Mouse (Mus musculus): ENCODE measurements around the gene Ppp2r2c. TPM values are rescaled to one million over a fixed set of nuclear protein-coding genes. Genes with fewer than 3 reads are reported as not detected.

Gene Ppp2r2c
- total RNA-seq, 1 experiment from 2014 or later, result 6.5 TPM

GRCm38 (mm10) chr5:36979631-36980030 is 111.3 kb downstream of the Ppp2r2c start:
- no peak for DNase-seq

- DNase-seq, result peak; percentile 38
These were observed 114.0 kb downstream of the Ppp2r2c start for GRCm38 (mm10) chr5:36982271-36982670.

GRCm38 (mm10) chr5:36986617-36987016 is 118.3 kb downstream of the Ppp2r2c start:
- no peak for DNase-seq

GRCm38 (mm10) chr5:36988124-36988780 is 119.9 kb downstream of the Ppp2r2c start:
- DNase-seq, result no peak

GRCm38 (mm10) chr5:36988781-36989624 is 120.7 kb downstream of the Ppp2r2c start, which contains the start of gene Wfs1:
Wfs1 (minus strand) TSS chr5:36989205.
- peak; percentile 98 for DNase-seq

GRCm38 (mm10) chr5:36989625-36989977 is 121.3 kb downstream of the Ppp2r2c start:
- no peak for DNase-seq

GRCm38 (mm10) chr5:36990196-36990595 is 121.9 kb downstream of the Ppp2r2c start:
- no peak for DNase-seq

GRCm38 (mm10) chr5:36990631-36991350 is 122.5 kb downstream of the Ppp2r2c start:
- DNase-seq, result no peak

GRCm38 (mm10) chr5:36996410-36996809 is 128.1 kb downstream of the Ppp2r2c start:
- no peak for DNase-seq

GRCm38 (mm10) chr5:36997996-36998395 is 129.7 kb downstream of the Ppp2r2c start:
- DNase-seq, result no peak

- no peak for DNase-seq
These were observed 132.7 kb downstream of the Ppp2r2c start for GRCm38 (mm10) chr5:37001002-37001401.

GRCm38 (mm10) chr5:37002001-37002400 is 133.7 kb downstream of the Ppp2r2c start:
- DNase-seq, result peak; percentile 84

Other genes with a start within 250 kb of the Ppp2r2c start
- gene D5Ertd579e, start 172.5 kb upstream of the Ppp2r2c start, total RNA-seq (2021), result 60.2 and 61.5 TPM in 2 replicates
- 23.7 and 27.2 TPM in 2 replicates for gene Bloc1s4, start 119.9 kb upstream of the Ppp2r2c start, total RNA-seq (2021)
- 550 and 571 TPM in 2 replicates for gene Mrfap1, start 71.7 kb upstream of the Ppp2r2c start, total RNA-seq (2021)
- 39.1 and 41.4 TPM in 2 replicates for gene Man2b2, start 37.9 kb upstream of the Ppp2r2c start, total RNA-seq (2021)
- 23.7 and 24.3 TPM in 2 replicates for gene Wfs1, start 120.7 kb downstream of the Ppp2r2c start, total RNA-seq (2021)
- gene Gm1043, start 216.9 kb downstream of the Ppp2r2c start, total RNA-seq (2021), result 0.19 and 0.98 TPM in 2 replicates